Mouse (Mus musculus) layer of hippocampus, postnatal 25 days (tissue): Measurements from ENCODE around the gene Scp2. TPM values are rescaled to one million over a fixed set of nuclear protein-coding genes. Genes with fewer than 3 reads are reported as not detected.
A peak's percentile ranks its signal among the peaks of the same experiment; 100 is the strongest.
"Not testable (repeated sequence)": the region's sequence is repeated elsewhere in the genome, so short reads cannot be mapped to it uniquely, and the experiment has no call there.

Experiments
- DNase-seq, 2 experiments: peaks; one replicate each; pipeline ENCODE4 v3.0.0; 2022; ENCODE audit warnings: mixed read lengths in 2 of 2, low spot score in 1 of 2; ENCODE audit errors: extremely low spot score in 1 of 2
- total RNA-seq, 2 experiments: library from RNA; stranded (reverse); gene quantifications; 2 replicates each; pipeline ENCODE4 v1.2.3; 2021

Gene Scp2
- total RNA-seq: 100 to 1,000 TPM in 1 of 2 experiments, 10 to 100 TPM in 1; 86.4 to 103 TPM

GRCm38 (mm10) chr4:108144880-108145279, at the start of gene Scp2:
Gene Scp2 (minus strand): TSS chr4:108144998.
- no peak for DNase-seq

GRCm38 (mm10) chr4:108192821-108193323, 48.1 kb upstream of the Scp2 start:
- no peak for DNase-seq

GRCm38 (mm10) chr4:108182278-108182677, 37.5 kb upstream of the Scp2 start:
- DNase-seq: no peak

- no peak for DNase-seq
These were observed 23.3 kb upstream of the Scp2 start for GRCm38 (mm10) chr4:108168056-108168455.

- no peak for DNase-seq
These were observed 22.1 kb upstream of the Scp2 start for GRCm38 (mm10) chr4:108166874-108167273.

- DNase-seq: peak; percentile 16 to 19
These were observed 20.5 kb upstream of the Scp2 start, which contains the start of gene Echdc2 for GRCm38 (mm10) chr4:108165152-108165895. Gene Echdc2 (plus strand): TSS chr4:108165437.

- DNase-seq: no peak
These were observed 18.5 kb upstream of the Scp2 start for GRCm38 (mm10) chr4:108163291-108163690.

GRCm38 (mm10) chr4:108161936-108162335, 17.1 kb upstream of the Scp2 start:
- no peak for DNase-seq

GRCm38 (mm10) chr4:108155141-108155540, 10.3 kb upstream of the Scp2 start:
- DNase-seq: not testable (repeated sequence)

- DNase-seq: not testable (repeated sequence)
These were observed 756 bp upstream of the Scp2 start for GRCm38 (mm10) chr4:108145554-108145953.

GRCm38 (mm10) chr4:108143778-108144177, 1.0 kb downstream of the Scp2 start:
- no peak for DNase-seq

GRCm38 (mm10) chr4:108143178-108143577, 1.6 kb downstream of the Scp2 start:
- DNase-seq: not testable (repeated sequence)

GRCm38 (mm10) chr4:108136938-108137337, 7.9 kb downstream of the Scp2 start:
- no peak for DNase-seq

GRCm38 (mm10) chr4:108130452-108130851, 14.3 kb downstream of the Scp2 start:
- no peak for DNase-seq

- no peak for DNase-seq
These were observed 16.5 kb downstream of the Scp2 start for GRCm38 (mm10) chr4:108128339-108128738.

GRCm38 (mm10) chr4:108127516-108127915, 17.3 kb downstream of the Scp2 start:
- DNase-seq: no peak

- no peak for DNase-seq
These were observed 18.5 kb downstream of the Scp2 start for GRCm38 (mm10) chr4:108126260-108126659.

GRCm38 (mm10) chr4:108124104-108124503, 20.7 kb downstream of the Scp2 start:
- no peak for DNase-seq

GRCm38 (mm10) chr4:108117924-108118876, 26.6 kb downstream of the Scp2 start:
- peak; percentile 89 for DNase-seq

- DNase-seq: no peak
These were observed 27.3 kb downstream of the Scp2 start for GRCm38 (mm10) chr4:108117488-108117887.

- no peak for DNase-seq
These were observed 28.3 kb downstream of the Scp2 start for GRCm38 (mm10) chr4:108116466-108116865.
